Mouse (Mus musculus) olfactory bulb, adult 2 months (tissue): ENCODE data around the gene Spon1.

ENCODE experiments used
- CTCF ChIP-seq: fragments of 200-500 bp; IDR thresholded peaks from 2 replicates; pipeline ENCODE4 v1.5.1; 2012; ENCODE audit warnings: low read depth, mild to moderate bottlenecking, low read length, moderate library complexity; ENCODE audit not compliant: insufficient read depth
- POLR2A ChIP-seq: fragments of 200-500 bp; IDR thresholded peaks from 2 replicates; pipeline ENCODE4 v1.6.1; 2012; ENCODE audit warnings: mild to moderate bottlenecking, low read depth, low read length, moderate library complexity; ENCODE audit not compliant: insufficient read depth

DNA sequence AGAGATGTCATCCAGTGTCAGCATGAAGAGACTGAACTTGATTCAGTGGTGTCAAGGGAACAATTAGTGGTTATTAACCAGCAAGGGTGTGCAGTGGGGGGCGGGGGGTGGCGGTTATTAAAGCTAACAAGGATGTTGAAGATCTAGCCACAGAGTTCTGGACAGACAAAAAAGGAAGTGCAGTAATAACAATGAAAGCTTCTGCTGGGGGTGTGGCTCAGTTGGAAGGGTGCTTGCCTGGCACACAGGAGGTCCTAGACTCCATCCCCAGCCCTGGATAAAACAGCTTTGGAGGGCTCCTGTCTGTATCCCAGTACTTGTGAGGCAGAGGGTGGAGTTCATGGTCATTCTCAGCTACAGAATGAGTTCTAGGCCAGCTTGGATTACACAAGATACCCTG is 77.4 kb downstream of the Spon1 start:
- TF ChIP-seq POLR2A (no peak), CTCF (no peak)
